Mouse (Mus musculus): ENCODE results near the gene Nkapd1.

Gene Nkapd1

DNA sequence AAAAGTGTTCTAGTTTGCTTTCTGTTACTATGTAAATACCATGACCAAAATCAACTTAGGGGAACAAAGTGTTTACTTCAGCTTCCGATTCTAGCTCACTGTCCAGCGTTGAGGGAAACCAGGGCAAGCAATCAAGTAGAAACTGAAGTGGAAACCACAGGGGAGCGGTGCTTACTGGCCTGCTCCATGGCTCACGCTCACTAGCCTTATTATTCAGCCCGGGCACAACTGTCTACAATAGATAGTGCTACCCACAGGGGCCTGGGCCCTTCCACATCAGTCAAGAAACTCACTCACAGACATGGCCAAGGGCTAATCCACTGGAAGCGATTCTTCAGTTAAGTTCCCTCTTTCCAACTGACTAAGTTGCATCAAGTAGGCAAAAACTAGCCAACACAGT, 15.7 kb downstream of the Nkapd1 start:
- DNase-seq (ENCODE audit: low spot score) = no peak

DNA sequence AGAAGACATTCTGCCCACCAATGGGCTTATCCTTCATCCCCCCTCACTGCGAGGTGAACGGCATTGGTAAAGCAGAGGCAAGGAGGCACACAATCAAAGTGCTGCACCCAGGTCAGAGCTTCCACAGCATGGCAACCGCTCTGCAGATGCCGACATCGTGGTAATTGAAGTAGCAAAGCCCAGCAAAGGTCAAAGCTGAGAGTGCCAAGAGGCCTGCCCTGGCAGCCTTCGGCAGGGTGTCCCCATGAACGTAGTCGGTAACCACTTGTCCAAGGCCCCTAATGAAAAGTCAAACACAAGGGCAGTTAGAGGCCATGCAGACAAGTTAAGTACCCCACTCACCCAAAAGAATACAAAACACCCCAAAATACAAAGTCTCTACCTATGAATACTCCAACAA, 20.3 kb downstream of the Nkapd1 start:
- DNase-seq (ENCODE audit: low spot score) = no peak

DNA sequence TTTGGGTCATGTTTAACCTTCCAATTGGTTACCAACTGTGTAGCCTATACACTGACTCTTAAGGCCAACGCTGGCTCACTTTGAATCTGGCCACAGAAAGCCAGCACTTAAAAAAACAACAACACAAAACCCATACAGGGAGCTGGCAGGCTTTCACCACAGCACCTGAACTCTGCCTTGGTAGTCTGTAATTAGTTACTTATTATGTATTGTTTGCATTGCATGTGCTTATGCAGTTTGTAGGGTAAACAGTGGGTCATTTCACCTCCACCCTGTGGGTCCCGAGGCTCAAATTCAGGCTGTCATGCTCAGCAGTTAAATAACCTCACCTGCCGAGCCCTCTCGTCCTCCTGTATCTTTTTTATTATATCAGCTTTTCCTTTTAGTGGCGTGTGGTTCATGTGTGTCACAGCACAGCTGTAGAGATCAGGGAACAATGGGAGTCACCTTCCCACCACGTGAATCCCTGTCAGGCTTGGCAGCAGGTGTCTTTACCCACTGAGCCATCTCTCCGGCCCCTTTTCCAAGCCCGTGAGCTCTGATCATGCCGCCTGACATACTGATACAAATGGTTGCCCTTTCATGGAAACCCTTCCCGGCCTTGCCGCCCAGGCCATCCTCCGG, 22.4 kb downstream of the Nkapd1 start:
- no peak for DNase-seq (ENCODE audit: low spot score)

DNA sequence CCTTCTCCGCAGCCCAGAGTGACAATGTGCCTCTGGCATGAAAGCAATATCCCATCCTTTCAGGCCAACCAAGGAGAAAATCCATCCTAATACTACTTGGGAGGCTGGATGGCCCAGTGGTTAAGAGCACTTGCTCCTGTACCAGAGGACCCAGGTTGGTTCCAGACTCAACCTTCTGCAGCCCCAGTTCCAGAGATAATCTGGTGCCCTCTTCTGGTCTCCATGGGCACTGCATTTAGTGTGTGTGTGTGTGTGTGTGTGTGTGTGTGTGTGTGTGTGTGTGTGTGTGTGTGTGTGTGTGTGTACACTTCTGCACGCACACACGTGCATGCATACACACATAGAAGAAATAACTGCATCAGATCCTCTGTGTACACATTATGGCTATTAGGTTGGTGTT, 23.7 kb downstream of the Nkapd1 start:
- DNase-seq (ENCODE audit: low spot score) = no peak

DNA sequence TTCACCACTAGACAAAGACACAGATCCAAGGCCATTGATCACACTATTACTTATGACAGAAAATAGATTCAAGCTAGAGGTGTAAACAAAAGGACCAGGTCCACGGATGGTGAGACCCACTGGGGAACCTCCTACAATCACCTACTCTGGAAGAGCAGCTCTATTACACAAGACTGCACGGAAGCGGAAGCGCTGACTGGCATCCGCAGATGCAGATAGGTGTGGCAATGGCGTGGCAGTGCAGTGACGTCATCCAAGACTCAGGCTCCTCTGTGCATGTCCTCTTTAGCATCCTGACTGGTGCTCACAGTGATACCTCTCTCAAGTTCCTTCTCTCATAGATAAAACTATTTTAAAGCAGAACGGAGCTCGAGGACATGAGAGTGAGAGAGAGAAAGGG, 24.3 kb downstream of the Nkapd1 start:
- DNase-seq (ENCODE audit: low spot score) = no peak

DNA sequence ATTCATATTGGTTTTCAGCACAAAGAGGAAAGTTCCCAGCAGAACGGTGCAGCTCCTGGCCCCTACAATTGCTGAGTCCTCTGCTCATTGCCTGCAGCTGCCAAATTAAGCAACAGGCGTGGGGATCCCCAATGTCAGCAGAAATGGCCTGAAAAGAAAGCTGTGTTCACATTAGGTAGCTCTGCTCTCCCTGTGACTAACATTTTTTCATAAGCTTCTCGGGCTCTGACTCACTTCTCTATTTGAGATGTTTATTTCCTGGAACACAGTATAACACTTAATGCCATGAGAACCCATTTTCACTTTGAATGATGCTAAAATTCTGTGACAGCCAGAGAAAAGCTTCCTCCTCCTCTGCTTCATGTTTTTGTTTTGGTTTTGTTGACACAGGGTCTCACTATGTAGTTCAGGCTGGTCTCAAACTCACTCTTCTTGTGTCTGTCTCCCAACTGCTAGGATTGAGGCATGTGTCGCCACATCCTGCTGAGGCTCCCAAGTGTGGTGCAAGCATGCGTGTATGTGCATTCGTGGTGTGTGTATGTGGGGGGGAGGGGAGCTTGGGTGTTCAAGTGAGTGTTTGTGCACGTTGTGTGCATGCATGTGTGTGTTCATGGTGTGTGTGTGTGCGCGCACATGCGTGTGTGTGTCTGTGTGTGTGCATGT, 26.3 kb downstream of the Nkapd1 start:
- DNase-seq (ENCODE audit: low spot score) = no peak

DNA sequence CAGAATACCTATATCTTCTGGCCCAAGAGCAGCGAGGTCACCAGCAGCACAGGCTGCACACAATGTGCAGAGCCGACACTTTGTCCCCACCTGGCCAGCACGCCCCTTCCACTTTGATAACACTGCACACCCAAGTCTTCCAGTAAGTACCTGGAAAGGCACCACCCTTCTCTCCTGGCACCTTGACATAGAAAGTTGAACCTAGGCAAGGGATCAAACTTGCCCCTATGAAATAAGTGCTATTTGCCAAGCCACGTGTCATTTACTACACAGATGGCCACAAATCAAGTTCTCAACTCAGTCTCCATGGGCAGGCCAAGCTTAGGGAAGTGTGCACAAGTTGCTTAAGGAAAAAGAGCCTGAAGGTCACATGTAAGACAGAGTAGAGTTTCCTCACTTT, 30.3 kb downstream of the Nkapd1 start:
- no peak for DNase-seq (ENCODE audit: low spot score)

DNA sequence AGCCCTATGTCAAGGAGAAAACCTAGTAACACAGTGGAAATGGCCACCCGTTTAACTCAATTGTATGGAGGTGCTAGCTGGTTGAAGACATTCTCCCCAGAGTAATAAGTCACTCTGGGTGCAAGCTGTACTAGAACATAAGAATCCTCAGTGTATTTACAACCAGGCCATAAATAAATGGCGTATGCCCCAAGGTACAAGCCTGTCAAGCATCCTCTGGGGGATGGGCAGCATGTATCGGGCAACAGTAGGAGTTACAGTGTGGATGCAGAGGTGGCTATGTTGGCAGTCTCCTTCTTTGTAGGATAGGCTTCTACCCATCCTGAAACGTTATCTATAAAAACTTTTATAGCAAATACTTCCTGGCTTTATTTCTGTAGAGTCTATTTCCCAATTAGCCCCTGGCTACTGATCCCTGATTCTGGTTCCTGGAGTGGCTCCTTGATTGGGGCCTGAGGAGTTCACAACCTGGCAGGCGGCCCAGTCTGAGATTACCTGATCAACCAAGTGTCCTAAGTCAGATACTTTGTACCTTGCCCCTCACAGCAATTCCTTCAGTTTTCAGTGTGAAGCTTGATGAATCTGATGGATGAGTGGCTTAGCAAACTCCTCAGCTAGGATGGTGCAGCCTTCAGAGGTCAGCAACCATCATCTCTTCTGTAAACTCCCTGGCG, 32.0 kb downstream of the Nkapd1 start:
- no peak for DNase-seq (ENCODE audit: low spot score)

DNA sequence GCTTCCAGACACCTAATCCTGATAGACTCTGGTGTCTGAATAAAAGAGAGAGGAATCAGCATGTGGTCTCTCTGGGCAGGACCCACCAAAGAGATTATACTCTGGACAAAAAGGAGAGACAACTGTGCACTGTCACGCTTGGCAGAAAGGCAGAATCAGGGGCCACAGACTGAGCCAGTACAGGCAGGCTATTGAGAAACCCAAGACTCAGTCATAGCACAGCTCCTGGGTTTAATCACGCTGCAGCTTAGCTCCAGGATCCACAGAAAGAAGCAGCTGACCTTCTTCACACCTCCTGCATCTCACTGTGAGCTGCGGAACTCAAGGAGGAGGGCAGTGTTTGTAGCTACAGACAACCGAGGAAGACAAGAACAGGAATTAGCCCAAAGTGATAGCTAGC, 36.9 kb downstream of the Nkapd1 start:
- no peak for DNase-seq (ENCODE audit: low spot score)

DNA sequence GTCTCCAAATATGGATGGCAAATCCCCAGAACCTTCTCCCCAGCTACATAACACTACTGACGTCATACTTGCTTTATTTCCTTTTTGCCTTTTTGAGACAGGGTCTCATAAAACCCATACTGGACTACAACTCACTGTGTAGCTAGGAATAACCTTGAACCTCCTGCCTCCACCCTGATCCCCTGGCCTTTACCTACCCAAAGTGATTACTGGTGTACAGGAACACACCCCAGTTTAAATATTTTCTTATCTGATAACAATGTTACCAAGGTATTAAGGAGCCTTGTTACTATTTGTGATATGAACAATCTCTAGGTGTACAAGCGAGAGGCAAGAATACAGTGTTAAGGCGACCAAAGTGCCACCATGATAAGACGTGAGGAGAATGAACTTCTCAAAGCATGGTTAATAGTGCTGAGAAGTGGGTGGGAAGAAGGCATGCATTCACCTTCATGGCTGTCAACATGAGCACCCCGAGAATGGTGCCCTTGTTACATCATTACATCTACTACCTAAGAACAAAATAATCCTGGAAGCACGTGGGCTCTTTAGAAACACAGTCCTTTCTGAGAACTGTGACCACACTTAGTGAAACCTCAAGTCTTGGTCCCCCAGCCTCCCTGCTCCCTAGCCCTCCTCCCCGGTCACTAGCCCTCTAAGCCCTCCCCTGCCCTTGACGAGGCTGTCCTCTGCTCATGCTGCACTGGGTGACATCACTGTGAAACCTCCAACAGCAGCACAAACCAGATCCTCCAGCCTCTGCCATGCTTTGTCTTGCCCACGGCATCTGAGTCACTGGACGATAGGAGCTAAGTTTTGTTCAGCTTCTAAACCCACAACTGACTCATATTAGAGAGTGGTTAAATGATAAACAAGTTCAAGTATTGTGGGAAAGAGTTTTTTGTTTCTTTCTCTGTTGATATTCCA, 47.4 kb downstream of the Nkapd1 start:
- no peak for DNase-seq (ENCODE audit: low spot score)

DNA sequence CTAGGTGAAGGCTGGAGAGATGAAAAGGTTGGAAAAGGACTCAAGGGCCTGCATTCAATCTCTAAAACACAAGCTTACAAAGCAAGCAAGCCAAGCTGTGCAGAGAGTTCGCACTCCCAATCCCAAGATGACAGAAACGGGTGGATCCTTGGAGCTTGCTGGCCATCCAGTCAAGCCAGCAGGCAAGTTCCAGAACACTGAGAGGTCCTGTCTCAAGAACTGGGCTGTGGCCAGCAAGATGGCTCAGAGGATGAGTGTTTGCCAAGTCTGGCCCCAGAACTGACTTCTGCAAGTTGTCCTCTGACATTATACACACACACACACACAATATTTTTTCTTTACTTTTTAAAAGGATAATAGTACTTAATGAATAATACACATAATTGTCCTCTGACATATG, 49.4 kb downstream of the Nkapd1 start:
- DNase-seq (ENCODE audit: low spot score) = no peak

DNA sequence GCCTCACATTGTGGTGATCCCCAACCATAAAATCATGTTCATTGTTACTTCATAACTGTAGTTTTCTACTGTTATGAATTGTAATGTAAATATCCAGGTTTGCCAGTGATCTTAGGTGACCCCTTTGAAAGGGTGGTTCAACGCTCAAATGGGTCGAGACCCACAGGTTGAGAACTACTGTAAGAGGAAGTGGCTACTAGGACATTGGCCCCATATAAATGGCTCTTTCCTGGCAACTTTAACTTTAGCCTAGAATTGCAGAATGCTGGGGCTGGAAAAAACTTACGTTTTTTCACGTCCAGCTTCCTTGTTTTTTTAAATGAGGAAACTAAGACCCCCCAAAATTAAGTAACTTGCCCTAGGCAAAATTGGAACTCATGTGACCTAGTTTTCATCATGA, 49.9 kb downstream of the Nkapd1 start:
- no peak for DNase-seq (ENCODE audit: low spot score)

DNA sequence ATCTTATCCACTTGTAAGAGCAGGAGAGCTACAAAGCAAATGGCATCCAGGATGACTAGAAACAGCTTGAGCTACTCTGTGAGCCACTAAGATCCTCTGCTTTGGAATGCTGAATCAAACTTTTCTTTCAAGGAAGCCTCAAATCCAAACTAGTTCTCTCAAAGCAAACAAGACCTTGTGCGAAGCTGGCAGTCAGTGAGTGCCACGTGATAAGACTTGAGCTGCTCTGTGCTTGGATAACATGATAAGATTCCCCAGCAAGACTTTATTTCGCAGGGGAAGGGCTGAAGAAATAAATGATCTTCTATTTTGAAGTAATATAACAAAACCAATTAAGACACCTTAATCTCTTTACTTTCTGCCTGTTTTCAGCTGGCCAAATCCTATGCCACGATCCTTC, 51.3 kb downstream of the Nkapd1 start:
- no peak for DNase-seq (ENCODE audit: low spot score)

DNA sequence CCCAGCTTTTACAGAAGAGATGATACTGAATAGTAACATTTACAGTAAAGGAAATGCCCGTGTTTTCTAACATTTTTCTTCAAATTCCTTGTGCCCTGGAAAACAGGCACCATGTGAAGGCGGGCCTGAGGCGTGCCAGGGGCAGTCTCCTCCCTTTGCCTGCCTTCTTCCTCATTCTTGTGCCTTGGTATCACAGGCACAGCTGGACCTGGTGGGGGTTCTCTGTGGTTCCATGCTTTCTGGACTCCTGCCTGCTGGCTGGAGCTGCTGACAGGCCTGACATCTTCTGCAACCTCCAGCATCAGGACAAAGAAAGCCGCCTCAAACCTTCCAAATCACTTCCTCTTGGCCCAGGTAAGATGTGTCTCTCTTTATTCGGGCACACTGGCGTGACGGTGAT, 52.1 kb downstream of the Nkapd1 start:
- no peak for DNase-seq (ENCODE audit: low spot score)

DNA sequence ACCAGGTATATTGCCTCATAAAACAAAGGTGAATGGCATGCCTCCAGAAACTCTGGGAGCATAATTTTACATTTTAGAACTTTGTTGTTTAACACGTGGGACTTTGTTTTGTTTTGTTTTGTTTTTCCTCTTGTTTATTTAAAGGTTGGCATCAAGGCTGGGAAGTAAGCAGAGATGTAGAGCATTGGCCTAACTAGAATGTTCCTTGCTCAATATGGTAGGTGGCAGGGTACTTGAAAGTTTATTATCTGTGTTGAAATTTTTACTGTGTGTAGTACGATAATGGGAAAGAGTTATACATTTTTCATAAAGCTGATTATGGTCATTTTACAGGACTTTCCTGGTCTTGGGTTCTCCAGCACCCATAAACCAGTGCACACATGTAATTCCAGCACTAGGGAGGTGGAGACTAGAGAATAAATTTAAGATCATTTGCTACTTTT, 55.3 kb downstream of the Nkapd1 start:
- DNase-seq (ENCODE audit: low spot score) = no peak

DNA sequence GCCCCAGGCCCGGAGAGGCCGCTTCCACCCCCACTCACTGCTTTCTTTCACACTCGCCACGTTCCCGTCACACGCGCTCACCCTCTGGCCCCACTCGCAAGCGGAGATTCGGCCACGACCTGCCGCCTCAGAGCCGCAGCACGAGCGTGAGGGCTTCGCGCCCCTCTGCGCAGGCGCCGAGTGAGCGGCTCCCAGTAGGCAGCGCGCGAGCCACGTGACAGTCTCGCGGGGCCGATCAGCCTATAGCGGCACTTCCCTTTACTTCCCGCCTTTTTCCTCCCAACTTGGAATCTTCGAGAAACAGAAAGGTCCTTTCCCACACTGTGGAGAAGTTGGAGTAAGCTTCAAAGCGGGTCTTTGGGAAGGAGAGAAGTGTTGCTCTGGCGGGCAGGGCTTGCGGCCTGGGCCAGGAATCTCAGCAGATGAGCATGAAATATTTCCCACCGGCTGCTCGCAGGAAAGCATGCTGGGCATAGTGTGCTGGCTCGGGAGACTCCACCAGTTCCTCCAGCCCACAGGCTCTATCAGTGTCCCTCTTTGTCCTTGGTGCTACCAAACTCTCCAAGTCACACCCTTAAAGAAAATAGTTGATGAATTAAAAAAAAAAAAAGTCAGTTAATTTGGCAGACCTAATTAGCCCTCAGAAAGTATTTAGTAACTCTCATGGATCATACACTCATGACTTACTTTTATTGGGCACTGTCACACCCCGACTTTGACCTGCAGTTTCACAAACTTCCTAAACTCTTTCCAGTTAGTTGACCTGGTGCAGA, 55.9 kb downstream of the Nkapd1 start, which contains the start of gene Tex12:
Gene Tex12 (minus strand): TSS at position 181 of the 773 bp plus-strand sequence.
- no peak for DNase-seq (ENCODE audit: low spot score)

Data from ovary, postnatal 10 days (tissue).